Mouse (Mus musculus): Measurements from ENCODE around the gene Ubald1. TPM values are rescaled to one million over a fixed set of nuclear protein-coding genes. Genes with fewer than 3 reads are reported as not detected.
A peak's percentile ranks its signal among the peaks of the same experiment; 100 is the strongest.

Ubald1 gene
- polyA plus RNA-seq, 1 experiment from 2014 or later = 29.9 TPM

DNA sequence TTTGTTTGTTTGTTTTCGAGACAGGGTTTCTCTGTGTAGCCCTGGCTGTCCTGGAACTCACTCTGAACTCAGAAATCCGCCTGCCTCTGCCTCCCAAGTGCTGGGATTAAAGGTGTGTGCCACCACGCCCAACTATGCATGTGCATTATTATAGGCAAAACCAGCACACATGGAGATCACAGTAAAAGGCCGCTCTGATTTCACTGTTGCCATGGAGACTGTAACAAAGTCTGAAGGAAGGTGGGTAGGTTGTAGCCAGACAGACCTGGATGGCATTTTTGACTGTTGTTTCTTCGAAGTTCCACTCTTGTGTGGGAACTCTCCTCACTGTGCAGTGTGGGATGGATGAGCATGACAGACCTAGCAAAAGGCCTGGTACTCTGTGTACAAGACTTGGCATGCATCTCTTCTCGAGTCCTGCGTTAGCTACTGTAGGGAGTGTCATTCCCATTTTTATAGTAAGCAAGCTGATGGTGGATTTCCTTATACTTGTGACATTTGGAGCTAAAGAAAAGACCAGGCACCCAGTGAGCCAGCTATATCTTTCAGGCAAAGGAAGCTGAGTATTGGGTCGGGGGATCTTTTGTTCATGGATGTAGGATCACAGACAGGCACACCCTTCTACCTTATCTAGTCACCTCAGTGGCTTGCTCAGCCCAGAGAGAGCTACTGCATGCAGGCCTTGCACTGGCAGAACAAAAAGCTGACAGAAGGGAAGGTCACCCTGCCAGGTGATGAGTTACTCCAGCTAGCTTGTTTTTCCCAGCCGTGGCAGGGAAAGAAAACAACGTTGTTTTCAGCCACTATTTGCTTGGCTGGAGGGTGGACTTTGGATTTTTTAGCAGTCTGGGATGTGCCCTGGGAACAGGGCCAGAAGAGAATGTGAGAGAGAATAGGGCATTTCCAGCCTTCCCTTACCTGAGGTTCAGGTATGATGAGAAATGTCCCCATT, 1.6 kb upstream of the Ubald1 start:
- no peaks in the 10 kb centered on the region for H3K9me3 ChIP-seq (ENCODE audit: control insufficient read depth, low read length)
- no peaks in the 10 kb centered on the region for H3K36me3 ChIP-seq (ENCODE audit: control insufficient read depth, insufficient read depth, low read length)
- 73% methylated on average over 10 of the region's 10 CpGs for WGBS
- peak overlapping the region; percentile 91 for H3K27ac ChIP-seq (ENCODE audit: low read depth, low read length)
- H3K27me3 ChIP-seq (replicated peaks; ENCODE audit: control insufficient read depth, insufficient read depth, low read length) = no peaks in the 10 kb centered on the region
- H3K4me3 ChIP-seq (ENCODE audit: low read depth, low read length) = peak overlapping the region; percentile 89
- no peak for ATAC-seq (replicated peaks; ENCODE audit: low FRiP score)
- DNase-seq (ENCODE audit: low spot score) = no peak
- H3K9ac ChIP-seq (ENCODE audit: low read depth, low read length) = peak overlapping the region; percentile 89
- peaks cover 31% of the 10 kb centered on the region for H3K4me1 ChIP-seq (replicated peaks; ENCODE audit: control insufficient read depth, insufficient read depth, low read length)
- H3K4me2 ChIP-seq = peak overlapping the region; percentile 96

DNA sequence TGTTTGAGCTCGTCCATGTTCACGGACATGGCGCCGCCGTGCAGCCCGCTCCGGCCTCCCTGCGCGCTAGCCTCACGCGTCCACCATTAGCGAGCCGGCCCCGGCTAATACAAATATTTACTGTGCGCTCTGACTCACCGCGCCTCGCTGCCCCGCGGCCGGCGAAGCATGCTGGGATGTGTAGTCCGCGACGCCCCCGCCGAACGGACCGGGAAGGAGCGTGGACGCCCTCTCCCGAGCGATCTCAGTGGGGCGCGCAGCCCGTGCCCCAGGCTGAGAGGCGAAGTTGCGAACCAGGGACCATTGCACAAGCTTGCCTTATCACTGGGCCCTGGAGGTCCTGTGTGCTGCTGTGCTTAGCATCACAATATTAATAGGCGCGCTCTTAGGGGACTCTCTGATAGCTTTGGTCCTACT, 399 bp downstream of the Ubald1 start:
- H3K27me3 ChIP-seq (replicated peaks; ENCODE audit: control insufficient read depth, insufficient read depth, low read length) = no peaks in the 10 kb centered on the region
- DNase-seq (ENCODE audit: low spot score) = peak; percentile 88

GRCm38 (mm10) chr16:4879101-4879707, 911 bp downstream of the Ubald1 start:
- DNase-seq (ENCODE audit: low spot score) (no peak), ATAC-seq (replicated peaks; ENCODE audit: low FRiP score) (peak; percentile 22)
- Histone ChIP-seq H3K9ac (ENCODE audit: low read depth, low read length) (peak overlapping the region; percentile 93), H3K4me1 (replicated peaks; ENCODE audit: control insufficient read depth, insufficient read depth, low read length) (peaks cover 41% of the 10 kb centered on the region), H3K4me2 (peak overlapping the region; percentile 96), H3K27ac (ENCODE audit: low read depth, low read length) (peak overlapping the region; percentile 100), H3K9me3 (ENCODE audit: control insufficient read depth, low read length) (no peaks in the 10 kb centered on the region), H3K4me3 (ENCODE audit: low read depth, low read length) (peak overlapping the region; percentile 89), H3K36me3 (ENCODE audit: control insufficient read depth, insufficient read depth, low read length) (peaks cover 13% of the 10 kb centered on the region), H3K27me3 (replicated peaks; ENCODE audit: control insufficient read depth, insufficient read depth, low read length) (no peaks in the 10 kb centered on the region)
- WGBS = under 1% methylated on average over 48 of the region's 54 CpGs

More for the DNA sequence above, 399 bp downstream of the Ubald1 start:
- ATAC-seq (replicated peaks; ENCODE audit: low FRiP score) = peak; percentile 75
- Histone ChIP-seq H3K27ac (ENCODE audit: low read depth, low read length) (peak overlapping the region; percentile 100), H3K36me3 (ENCODE audit: control insufficient read depth, insufficient read depth, low read length) (peaks cover 11% of the 10 kb centered on the region), H3K4me3 (ENCODE audit: low read depth, low read length) (peak overlapping the region; percentile 89), H3K4me2 (peak overlapping the region; percentile 96), H3K9ac (ENCODE audit: low read depth, low read length) (peak overlapping the region; percentile 93), H3K9me3 (ENCODE audit: control insufficient read depth, low read length) (no peaks in the 10 kb centered on the region), H3K4me1 (replicated peaks; ENCODE audit: control insufficient read depth, insufficient read depth, low read length) (peaks cover 41% of the 10 kb centered on the region)
- under 1% methylated on average over 40 of the region's 40 CpGs for WGBS

DNA sequence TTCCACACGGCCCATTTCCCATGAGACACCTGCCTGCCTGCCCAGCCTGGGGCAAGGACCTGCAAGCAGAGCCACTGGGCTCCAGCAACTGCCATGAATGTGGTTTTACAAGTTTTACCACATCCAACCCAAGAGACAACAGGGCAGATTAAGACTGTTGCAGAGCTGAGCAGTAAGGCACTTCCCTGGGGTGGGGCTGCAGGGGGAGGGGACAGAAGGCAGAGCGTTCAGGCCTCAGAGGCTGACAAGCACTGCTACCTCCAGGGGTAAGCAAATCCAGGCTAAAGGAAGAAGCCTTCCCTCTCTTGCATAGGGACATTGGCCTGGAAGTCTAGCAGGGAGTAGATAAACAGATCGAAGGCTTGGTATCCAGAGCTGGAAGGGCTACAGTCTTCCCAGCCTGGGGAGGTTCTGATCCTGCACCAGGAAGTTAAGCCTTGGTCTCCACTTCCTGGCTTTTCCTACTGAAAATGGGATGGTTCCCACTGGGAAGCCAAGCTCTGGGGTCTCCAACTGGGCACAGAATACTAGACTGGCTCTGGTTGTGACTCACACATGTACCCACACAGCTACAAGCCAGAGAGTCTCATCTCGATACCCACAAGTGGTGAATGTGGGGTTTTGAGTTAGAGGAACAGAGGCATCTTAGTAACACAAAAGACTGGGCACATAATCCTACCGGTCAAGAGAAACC, 1.8 kb downstream of the Ubald1 start:
- peaks cover 41% of the 10 kb centered on the region for H3K4me1 ChIP-seq (replicated peaks; ENCODE audit: control insufficient read depth, insufficient read depth, low read length)
- 13% methylated on average over 5 of the region's 5 CpGs for WGBS
- peak; percentile 16; the same call in 1 of the 2 replicates for ATAC-seq (replicated peaks; ENCODE audit: low FRiP score)

GRCm38 (mm10) chr16:4877701-4878100, 2.4 kb downstream of the Ubald1 start:
- Histone ChIP-seq H3K27ac (ENCODE audit: low read depth, low read length) (peak overlapping the region; percentile 100; the same call in 1 of the 2 replicates), H3K9me3 (ENCODE audit: control insufficient read depth, low read length) (no peaks in the 10 kb centered on the region), H3K27me3 (replicated peaks; ENCODE audit: control insufficient read depth, insufficient read depth, low read length) (no peaks in the 10 kb centered on the region), H3K36me3 (ENCODE audit: control insufficient read depth, insufficient read depth, low read length) (peaks cover 13% of the 10 kb centered on the region), H3K4me2 (peak overlapping the region; percentile 96), H3K4me3 (ENCODE audit: low read depth, low read length) (peak overlapping the region; percentile 89), H3K9ac (ENCODE audit: low read depth, low read length) (peak overlapping the region; percentile 93), H3K4me1 (replicated peaks; ENCODE audit: control insufficient read depth, insufficient read depth, low read length) (peaks cover 41% of the 10 kb centered on the region)
- WGBS = 69% methylated on average over 3 of the region's 3 CpGs
- ATAC-seq (replicated peaks; ENCODE audit: low FRiP score) (no peak), DNase-seq (ENCODE audit: low spot score) (no peak)

More for the DNA sequence above, 1.8 kb downstream of the Ubald1 start:
- H3K27me3 ChIP-seq (replicated peaks; ENCODE audit: control insufficient read depth, insufficient read depth, low read length) = no peaks in the 10 kb centered on the region
- H3K4me3 ChIP-seq (ENCODE audit: low read depth, low read length) = peak overlapping the region; percentile 89
- DNase-seq (ENCODE audit: low spot score) = peak; percentile 47
- H3K4me2 ChIP-seq = peak overlapping the region; percentile 96
- H3K9me3 ChIP-seq (ENCODE audit: control insufficient read depth, low read length) = no peaks in the 10 kb centered on the region
- H3K36me3 ChIP-seq (ENCODE audit: control insufficient read depth, insufficient read depth, low read length) = peaks cover 13% of the 10 kb centered on the region
- H3K27ac ChIP-seq (ENCODE audit: low read depth, low read length) = peak overlapping the region; percentile 100
- H3K9ac ChIP-seq (ENCODE audit: low read depth, low read length) = peak overlapping the region; percentile 93

DNA sequence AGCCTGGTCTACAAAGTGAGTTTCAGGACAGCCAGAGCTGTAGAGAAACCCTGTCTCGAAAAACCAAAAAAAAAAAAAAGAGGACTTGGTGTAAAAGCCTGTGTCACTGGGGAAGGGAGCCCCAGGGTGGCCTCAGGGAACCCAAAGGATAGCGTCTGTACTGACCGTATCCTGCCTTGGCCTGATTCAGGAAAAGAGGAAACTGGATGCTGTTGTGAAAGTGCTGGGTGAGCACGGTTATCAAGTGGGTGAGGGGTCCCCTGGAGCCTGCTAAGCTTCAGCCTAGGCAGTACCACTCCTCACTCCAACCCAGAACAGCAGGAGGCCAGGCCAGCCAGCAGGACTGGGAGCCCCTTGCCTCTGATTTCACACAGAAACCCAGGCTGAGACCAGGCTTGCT, 2.9 kb downstream of the Ubald1 start:
- H3K4me1 ChIP-seq (replicated peaks; ENCODE audit: control insufficient read depth, insufficient read depth, low read length) = peaks cover 41% of the 10 kb centered on the region
- no peaks in the 10 kb centered on the region for H3K9me3 ChIP-seq (ENCODE audit: control insufficient read depth, low read length)
- 64% methylated on average over 4 of the region's 4 CpGs for WGBS
- ATAC-seq (replicated peaks; ENCODE audit: low FRiP score) (no peak), DNase-seq (ENCODE audit: low spot score) (no peak)
- no peak overlapping the region for H3K27ac ChIP-seq (ENCODE audit: low read depth, low read length)
- no peaks in the 10 kb centered on the region for H3K27me3 ChIP-seq (replicated peaks; ENCODE audit: control insufficient read depth, insufficient read depth, low read length)
- no peak overlapping the region; the same call in 1 of the 2 replicates for H3K9ac ChIP-seq (ENCODE audit: low read depth, low read length)
- H3K4me3 ChIP-seq (ENCODE audit: low read depth, low read length) = no peak overlapping the region
- peaks cover 13% of the 10 kb centered on the region for H3K36me3 ChIP-seq (ENCODE audit: control insufficient read depth, insufficient read depth, low read length)
- H3K4me2 ChIP-seq = 0 out of 2 replicates have a peak overlapping the region, but pooled peaks have one; percentile 21

GRCm38 (mm10) chr16:4876033-4876680, 4.0 kb downstream of the Ubald1 start:
- 84% methylated on average over 8 of the region's 8 CpGs for WGBS
- H3K9me3 ChIP-seq (ENCODE audit: control insufficient read depth, low read length) = no peaks in the 10 kb centered on the region
- H3K9ac ChIP-seq (ENCODE audit: low read depth, low read length) = peak overlapping the region; percentile 17; the same call in 1 of the 2 replicates
- H3K4me1 ChIP-seq (replicated peaks; ENCODE audit: control insufficient read depth, insufficient read depth, low read length) = peaks cover 31% of the 10 kb centered on the region
- no peak overlapping the region for H3K4me3 ChIP-seq (ENCODE audit: low read depth, low read length)
- no peak for DNase-seq (ENCODE audit: low spot score)
- no peaks in the 10 kb centered on the region for H3K27me3 ChIP-seq (replicated peaks; ENCODE audit: control insufficient read depth, insufficient read depth, low read length)
- no peak overlapping the region; the same call in none of the 2 replicates for H3K27ac ChIP-seq (ENCODE audit: low read depth, low read length)
- H3K4me2 ChIP-seq = peak overlapping the region; percentile 45
- peaks cover 13% of the 10 kb centered on the region for H3K36me3 ChIP-seq (ENCODE audit: control insufficient read depth, insufficient read depth, low read length)
- no peak for ATAC-seq (replicated peaks; ENCODE audit: low FRiP score)

Measured in liver, embryonic 11.5 days (tissue).